27 mouse cellular contexts compared by ENCODE assay signal in genomic region chr14:57740651-57741050, GRCm38 (mm10). TPM values are rescaled to one million over a fixed set of nuclear protein-coding genes. Genes with fewer than 3 reads are reported as not detected.
"Had no signal": no experiment of that assay in that cellular context is flagged by ENCODE, and none has a peak within 500 bp of the region (broad histone marks: within the 10 kb centered on the region; RNA-seq: fewer than 3 reads in every experiment).

No protein-coding gene starts in this region.

- ATAC-seq: intestine, embryonic 16.5 days; liver, postnatal 0 days; lung, postnatal 0 days; midbrain, embryonic 15.5 days had no signal

- H3K36me3 ChIP-seq: midbrain, embryonic 12.5 days; midbrain, embryonic 15.5 days; neural tube, embryonic 12.5 days; neural tube, embryonic 15.5 days had no signal

- H3K27me3 ChIP-seq: midbrain, embryonic 12.5 days; midbrain, embryonic 15.5 days; neural tube, embryonic 12.5 days; neural tube, embryonic 15.5 days had no signal

- DNase-seq: kidney, adult 18-20 months; kidney, adult 9 months; kidney, postnatal 14 days; kidney, postnatal 4 days; layer of hippocampus, adult 9-11 months; layer of hippocampus, postnatal 36 days; liver, postnatal 0 days; lung, embryonic 14.5 days; retina, postnatal 1 day; right cerebral cortex, postnatal 25 days; thymus, adult 2 months; thymus, postnatal 4 days had no signal

RNA-seq across cellular contexts. Expression of gene Gm49361, which starts 5.3 kb away (rescaled TPM):
- total RNA-seq: left cerebral cortex, postnatal 36 days; liver, adult 2 months had no signal
- polyA plus RNA-seq: intestine, embryonic 16.5 days; kidney, embryonic 16.5 days; limb, embryonic 11.5 days; limb, embryonic 14.5 days; liver, adult 2 months; liver, embryonic 14.5 days; liver, postnatal 0 days; lung, embryonic 14.5 days; lung, postnatal 0 days; macrophage; midbrain, embryonic 12.5 days; midbrain, embryonic 15.5 days; neural tube, embryonic 12.5 days; neural tube, embryonic 15.5 days; stomach, embryonic 14.5 days; stomach, postnatal 0 days; thymus, adult 2 months had no signal
